Mouse (Mus musculus) embryonic facial prominence, embryonic 14.5 days (tissue): Measurements from ENCODE around the gene Olfr70. TPM values are rescaled to one million over a fixed set of nuclear protein-coding genes. Genes with fewer than 3 reads are reported as not detected.

ENCODE experiments used
- ATAC-seq: fragments of 200-750 bp; cut with Nextera tagmentation; 2 replicates; pipeline ENCODE4 v1.8.0; 2017; ENCODE audit warnings: low read depth, moderate number of reproducible peaks, moderate TSS enrichment
- DNase-seq: peaks from one replicate; pipeline ENCODE4 v3.0.0-alpha.2; 2015; ENCODE audit warnings: low spot score
- H3K27ac ChIP-seq: fragments of 300-500 bp; sonication (generic); replicated peaks from 2 replicates; pipeline ENCODE4 v1.5.1; 2014; ENCODE audit warnings: low read depth, mild to moderate bottlenecking, low read length, moderate library complexity
- H3K27me3 ChIP-seq: fragments of 300-500 bp; sonication (generic); replicated peaks from 2 replicates; pipeline ENCODE4 v1.6.1; 2014; ENCODE audit warnings: low read length; ENCODE audit not compliant: control insufficient read depth, insufficient read depth
- H3K36me3 ChIP-seq: fragments of 300-500 bp; sonication (generic); 2 replicates; pipeline ENCODE4 v1.6.1; 2014; ENCODE audit warnings: low read length, mixed read lengths; ENCODE audit not compliant: control insufficient read depth, insufficient read depth
- H3K4me1 ChIP-seq: fragments of 300-500 bp; sonication (generic); 2 replicates; pipeline ENCODE4 v1.6.1; 2014; ENCODE audit warnings: antibody characterized with exemption, low read length; ENCODE audit not compliant: control insufficient read depth, insufficient read depth
- H3K4me2 ChIP-seq: fragments of 300-500 bp; sonication (generic); 2 replicates; pipeline ENCODE4 v1.6.1; 2014; ENCODE audit warnings: low read depth, mild to moderate bottlenecking, low read length, moderate library complexity, mixed read lengths
- H3K4me3 ChIP-seq: fragments of 300-500 bp; sonication (generic); 2 replicates; pipeline ENCODE4 v1.5.1; 2014; ENCODE audit warnings: low read depth, mild to moderate bottlenecking, low read length
- H3K9ac ChIP-seq: fragments of 300-500 bp; sonication (generic); 2 replicates; pipeline ENCODE4 v1.6.1; 2014; ENCODE audit warnings: low read depth, mild to moderate bottlenecking, low read length, moderate library complexity, mixed read lengths
- H3K9me3 ChIP-seq: fragments of 300-500 bp; sonication (generic); 2 replicates; pipeline ENCODE4 v1.6.1; 2016; ENCODE audit warnings: low read length; ENCODE audit not compliant: control insufficient read depth
- WGBS: fragments of 180-500 bp; shearing (Covaris S2); extraction: QIAGEN DNeasy Blood & Tissue Kit; methylation state at CpG from one replicate; pipeline ENCODE4 v1.1.7; 2014; 5-methylcytosine and 5-hydroxymethylcytosine counted together
- polyA plus RNA-seq: library from polyadenylated mRNA; unstranded; fragments of >200 nt; fragmentation: Nextera tagmentation; extraction: Ambion mirVana; gene quantifications from 2 replicates; pipeline ENCODE4 v1.2.1, GENCODE M21; 2014

Olfr70 gene
- polyA plus RNA-seq, 1 experiment from 2014 or later: not detected

- no peak for DNase-seq
- no peak for ATAC-seq
- H3K9ac ChIP-seq: no peak overlapping the region
- WGBS: 71% methylated on average over 5 of the region's 5 CpGs
- H3K9me3 ChIP-seq: no peaks in the 10 kb centered on the region
- no peak overlapping the region for H3K27ac ChIP-seq
- no peak overlapping the region for H3K4me2 ChIP-seq
- no peaks in the 10 kb centered on the region for H3K27me3 ChIP-seq
- H3K4me1 ChIP-seq: peaks cover 12% of the 10 kb centered on the region; the same call in 1 of the 2 replicates
- H3K4me3 ChIP-seq: no peak overlapping the region
- peaks cover 30% of the 10 kb centered on the region; the same call in 1 of the 2 replicates for H3K36me3 ChIP-seq
Measured at GRCm38 (mm10) chr4:43674974-43675373, 25.6 kb downstream of the Olfr70 start.

- no peak for DNase-seq
- Histone ChIP-seq H3K27ac (no peak overlapping the region), H3K9ac (no peak overlapping the region), H3K4me3 (no peak overlapping the region), H3K27me3 (no peaks in the 10 kb centered on the region), H3K4me2 (no peak overlapping the region), H3K4me1 (peaks cover 18% of the 10 kb centered on the region; the same call in 1 of the 2 replicates), H3K9me3 (no peaks in the 10 kb centered on the region), H3K36me3 (peaks cover 29% of the 10 kb centered on the region; the same call in 1 of the 2 replicates)
- 78% methylated on average over 8 of the region's 8 CpGs for WGBS
- ATAC-seq: no peak
Measured at GRCm38 (mm10) chr4:43673703-43674102, 26.9 kb downstream of the Olfr70 start.

DNA sequence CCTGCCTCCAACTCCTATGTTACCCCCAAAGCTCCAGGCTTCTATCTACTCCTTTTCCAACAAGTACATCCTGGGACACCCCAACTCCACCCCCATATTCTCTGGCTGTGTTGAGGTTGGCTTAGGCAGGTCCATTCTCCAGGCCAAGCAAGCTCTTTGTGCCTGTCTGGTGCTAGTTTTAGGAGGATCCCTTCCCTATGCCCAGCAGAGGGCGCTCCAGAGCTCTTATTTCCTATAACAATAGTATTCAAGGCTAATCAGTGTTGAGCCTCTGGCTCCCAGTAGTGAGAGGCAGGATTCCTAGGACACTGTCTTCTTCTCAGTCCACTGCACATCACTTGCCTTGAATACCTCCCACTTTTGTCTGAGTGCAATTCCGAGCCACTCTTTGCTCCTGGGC is 28.5 kb downstream of the Olfr70 start:
- Histone ChIP-seq H3K9me3 (no peaks in the 10 kb centered on the region), H3K36me3 (peaks cover 27% of the 10 kb centered on the region; the same call in 1 of the 2 replicates), H3K4me1 (peaks cover 19% of the 10 kb centered on the region; the same call in 1 of the 2 replicates), H3K27ac (no peak overlapping the region), H3K27me3 (no peaks in the 10 kb centered on the region), H3K4me3 (no peak overlapping the region), H3K4me2 (no peak overlapping the region), H3K9ac (no peak overlapping the region)
- ATAC-seq (0 out of 2 replicates have a peak, but pooled peaks have one; percentile 21), DNase-seq (peak; percentile 94)
- WGBS: 9% methylated on average over 2 of the region's 2 CpGs

DNA sequence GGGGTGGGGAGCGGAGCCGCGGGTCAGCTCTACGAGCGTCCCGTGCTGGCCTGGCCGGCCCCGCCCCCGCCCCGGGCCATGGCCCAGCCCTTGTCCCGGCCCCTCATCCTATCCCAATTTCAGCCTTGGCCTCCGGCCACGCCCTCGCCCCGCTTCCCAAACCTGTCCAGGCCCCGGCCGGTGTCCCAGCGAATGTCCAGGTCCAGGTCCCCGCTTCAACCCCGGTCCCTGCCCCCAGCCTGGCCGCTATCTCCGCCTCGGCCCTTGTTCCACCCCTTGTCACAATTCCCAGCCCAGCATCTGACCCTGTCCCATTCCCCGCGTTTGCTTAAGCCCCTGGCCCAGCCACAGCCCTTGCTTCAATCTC is 31.2 kb downstream of the Olfr70 start:
- H3K36me3 ChIP-seq: peaks cover 5% of the 10 kb centered on the region; the same call in 1 of the 2 replicates
- H3K4me3 ChIP-seq: peak overlapping the region; percentile 85
- peak overlapping the region; percentile 75 for H3K27ac ChIP-seq
- 0% methylated on average over 11 of the region's 25 CpGs for WGBS
- peak; percentile 80 for ATAC-seq
- peaks cover 19% of the 10 kb centered on the region; the same call in 1 of the 2 replicates for H3K4me1 ChIP-seq
- H3K9ac ChIP-seq: peak overlapping the region; percentile 90
- peak; percentile 47 for DNase-seq
- H3K4me2 ChIP-seq: peak overlapping the region; percentile 90
- H3K27me3 ChIP-seq: peaks cover 4% of the 10 kb centered on the region; the same call in 1 of the 2 replicates
- no peaks in the 10 kb centered on the region for H3K9me3 ChIP-seq

DNA sequence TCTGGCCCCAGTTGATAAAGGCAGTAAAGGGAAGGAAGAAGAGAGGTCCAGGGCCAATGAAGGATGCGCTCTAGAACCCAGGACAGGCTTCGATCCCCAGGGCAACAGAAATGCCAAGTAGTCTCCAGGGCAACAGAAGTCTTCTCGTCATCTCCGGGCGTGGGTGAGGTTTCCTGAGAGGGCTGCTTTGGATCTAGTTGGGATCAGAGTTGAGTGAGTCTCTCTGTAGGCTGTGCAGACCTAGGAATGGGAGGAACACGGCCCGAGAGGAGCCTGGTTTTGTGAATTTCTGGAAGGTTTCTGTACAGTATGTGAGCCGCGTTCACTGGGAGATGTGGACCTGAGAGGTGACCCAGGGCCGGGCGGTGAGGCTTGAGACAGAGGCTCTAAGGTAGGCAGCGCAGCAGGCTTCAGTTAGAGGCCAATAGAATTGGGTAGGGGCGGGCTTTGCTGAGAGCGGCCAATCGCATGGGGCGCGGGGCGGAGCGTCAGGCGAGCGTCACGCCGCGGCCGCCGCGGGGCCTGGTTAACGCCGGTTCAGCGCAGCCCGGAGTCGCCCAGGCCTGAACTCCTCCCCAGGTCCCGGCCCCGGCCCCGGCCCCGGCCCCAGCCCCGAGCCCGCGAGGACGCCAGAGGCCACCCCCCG is 31.7 kb downstream of the Olfr70 start, which contains the start of the genes Tmem8b and Fam221b:
Tmem8b (plus strand) TSS at position 190 of the 646 bp plus-strand sequence.
Fam221b (minus strand) TSS at position 364 of the 646 bp plus-strand sequence.
- H3K27ac ChIP-seq: peak within 1 kb of the TSS; percentile 75
- peaks cover 19% of the 10 kb centered on the region; the same call in 1 of the 2 replicates for H3K4me1 ChIP-seq
- H3K9me3 ChIP-seq: no peaks in the 10 kb centered on the region
- 0 out of 2 replicates have a peak, but pooled peaks cover under 1% of the 10 kb centered on the region for H3K36me3 ChIP-seq
- peaks cover 4% of the 10 kb centered on the region; the same call in 1 of the 2 replicates for H3K27me3 ChIP-seq
- DNase-seq (peak; percentile 95), ATAC-seq (peak; percentile 96)
- WGBS: 2% methylated on average over 30 of the region's 41 CpGs
- peak within 1 kb of the TSS; percentile 90 for H3K4me2 ChIP-seq
- H3K9ac ChIP-seq: peak within 1 kb of the TSS; percentile 90
- H3K4me3 ChIP-seq: peak within 1 kb of the TSS; percentile 85

DNA sequence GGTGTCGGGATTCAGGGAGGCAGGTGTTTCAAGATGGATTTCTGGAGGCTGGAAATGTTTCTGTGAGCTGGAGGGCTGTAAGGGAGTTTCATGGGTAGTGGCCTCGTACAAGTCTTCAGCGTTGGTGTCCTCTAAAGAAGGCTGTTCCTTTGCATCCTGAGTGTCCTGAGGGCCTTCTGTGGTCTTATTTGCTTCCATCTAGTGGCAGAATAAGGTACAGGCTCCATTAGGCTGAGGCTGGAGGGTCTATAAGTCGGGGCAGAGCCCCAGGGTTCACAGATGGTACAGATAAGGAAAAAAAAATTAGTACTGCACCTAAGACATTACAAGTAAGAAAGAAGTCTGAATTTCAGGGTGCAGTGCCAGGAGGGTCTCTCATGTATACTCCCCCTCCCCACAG is 34.2 kb downstream of the Olfr70 start:
- no peaks in the 10 kb centered on the region for H3K36me3 ChIP-seq
- WGBS: 26% methylated on average over 4 of the region's 4 CpGs
- no peaks in the 10 kb centered on the region for H3K9me3 ChIP-seq
- H3K4me3 ChIP-seq: no peak overlapping the region
- no peak overlapping the region for H3K4me2 ChIP-seq
- DNase-seq (no peak), ATAC-seq (no peak)
- H3K4me1 ChIP-seq: peaks cover 18% of the 10 kb centered on the region; the same call in 1 of the 2 replicates
- peaks cover 20% of the 10 kb centered on the region for H3K27me3 ChIP-seq
- no peak overlapping the region for H3K9ac ChIP-seq
- H3K27ac ChIP-seq: no peak overlapping the region

GRCm38 (mm10) chr4:43657146-43657545 is 43.5 kb downstream of the Olfr70 start:
- WGBS: 57% methylated on average over 4 of the region's 4 CpGs
- no peak for DNase-seq
- ATAC-seq: no peak
- no peak overlapping the region for H3K9ac ChIP-seq
- peak overlapping the region; percentile 79 for H3K4me3 ChIP-seq
- H3K4me2 ChIP-seq: peak overlapping the region; percentile 62
- H3K4me1 ChIP-seq: no peaks in the 10 kb centered on the region
- H3K27ac ChIP-seq: no peak overlapping the region
- H3K9me3 ChIP-seq: no peaks in the 10 kb centered on the region
- peaks cover 15% of the 10 kb centered on the region; the same call in 1 of the 2 replicates for H3K27me3 ChIP-seq
- H3K36me3 ChIP-seq: no peaks in the 10 kb centered on the region

DNA sequence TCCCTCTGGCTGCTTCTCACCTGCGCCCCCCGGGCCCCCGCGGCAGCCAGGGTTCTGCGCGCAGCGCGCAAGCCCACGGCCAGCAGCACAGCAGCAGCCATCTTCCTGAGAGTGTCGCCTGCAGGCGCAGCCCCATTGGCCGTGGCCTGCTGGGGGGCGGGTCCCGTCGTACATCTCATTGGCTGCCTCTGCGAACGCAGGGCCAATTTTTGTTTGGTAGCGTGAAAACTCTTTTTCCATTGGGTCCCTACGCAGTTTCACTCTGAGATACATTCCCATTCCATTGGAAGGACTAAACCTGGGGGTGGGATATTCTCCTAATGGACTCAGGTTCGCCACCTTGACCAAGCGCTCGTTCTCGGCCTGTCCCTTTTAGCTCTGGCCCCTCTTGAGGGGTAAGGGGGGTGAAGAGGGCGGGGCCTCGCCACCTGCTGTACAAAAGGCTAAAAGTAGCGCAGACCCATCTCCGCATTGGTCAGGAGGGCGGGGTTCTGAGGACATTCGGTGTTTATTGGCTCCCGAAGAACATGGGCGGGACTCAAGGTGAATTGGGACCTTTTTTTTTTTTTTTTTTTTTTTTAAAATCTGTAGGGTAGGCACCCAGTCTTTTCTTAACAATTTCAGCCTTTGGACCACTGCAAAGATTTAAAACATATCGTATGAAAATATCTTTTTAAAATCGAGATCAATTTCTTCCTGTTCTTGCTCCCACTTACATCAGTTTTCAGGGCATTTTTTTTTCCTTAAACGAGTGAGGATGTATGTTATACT is 44.1 kb downstream of the Olfr70 start, which contains the start of gene Hint2:
Hint2 (minus strand) TSS at position 128 of the 771 bp plus-strand sequence.
- peak; percentile 96 for ATAC-seq
- no peaks in the 10 kb centered on the region for H3K36me3 ChIP-seq

More for the DNA sequence above, 44.1 kb downstream of the Olfr70 start, which contains the start of gene Hint2:
- Histone ChIP-seq H3K4me2 (peak within 1 kb of the TSS; percentile 62), H3K27ac (peak within 1 kb of the TSS; percentile 85), H3K9me3 (no peaks in the 10 kb centered on the region), H3K4me3 (peak within 1 kb of the TSS; percentile 79), H3K9ac (peak within 1 kb of the TSS; percentile 86), H3K4me1 (no peaks in the 10 kb centered on the region), H3K27me3 (0 out of 2 replicates have a peak, but pooled peaks cover 8% of the 10 kb centered on the region)
- peak; percentile 99 for DNase-seq
- 1% methylated on average over 31 of the region's 34 CpGs for WGBS
